Mouse (Mus musculus) adrenal gland, postnatal 10 days (tissue): ENCODE measurements around the gene Map7d1. TPM values are rescaled to one million over a fixed set of nuclear protein-coding genes. Genes with fewer than 3 reads are reported as not detected.

Experiments
- DNase-seq: peaks from one replicate; pipeline ENCODE4 v3.0.0; 2021; ENCODE audit warnings: mixed read lengths
- total RNA-seq, 2 experiments: library from RNA; stranded (reverse); gene quantifications; 2 replicates each; pipeline ENCODE4 v1.2.3; 2021

Map7d1 gene
- total RNA-seq, 2 experiments from 2014 or later: 60.4 to 72.7 TPM

DNA sequence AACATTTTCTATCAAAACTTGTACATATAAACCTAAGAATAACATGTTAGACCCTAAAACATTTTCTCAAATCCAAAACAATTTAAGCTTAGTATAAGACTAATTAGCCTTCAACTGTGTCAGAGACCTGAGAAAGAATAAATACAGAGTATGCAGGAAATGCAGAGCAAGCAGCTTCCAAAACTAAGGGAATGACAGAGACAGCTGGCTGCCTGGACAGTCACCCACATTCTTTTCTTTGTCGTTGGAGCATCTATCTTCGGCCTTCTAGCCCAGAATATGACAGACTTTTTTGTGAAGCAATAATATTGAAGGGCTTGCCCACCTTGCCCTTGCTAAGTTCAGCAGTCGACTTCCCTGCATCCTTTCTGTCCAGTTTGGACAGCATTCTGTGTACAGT lies 13.1 kb upstream of the Map7d1 start:
- DNase-seq: no peak

- peak; percentile 100 for DNase-seq
Measured at GRCm38 (mm10) chr4:126262119-126262807, 6.1 kb upstream of the Map7d1 start, which contains the start of gene Trappc3. TSS of gene Trappc3 (plus strand) at chr4:126262325.

DNA sequence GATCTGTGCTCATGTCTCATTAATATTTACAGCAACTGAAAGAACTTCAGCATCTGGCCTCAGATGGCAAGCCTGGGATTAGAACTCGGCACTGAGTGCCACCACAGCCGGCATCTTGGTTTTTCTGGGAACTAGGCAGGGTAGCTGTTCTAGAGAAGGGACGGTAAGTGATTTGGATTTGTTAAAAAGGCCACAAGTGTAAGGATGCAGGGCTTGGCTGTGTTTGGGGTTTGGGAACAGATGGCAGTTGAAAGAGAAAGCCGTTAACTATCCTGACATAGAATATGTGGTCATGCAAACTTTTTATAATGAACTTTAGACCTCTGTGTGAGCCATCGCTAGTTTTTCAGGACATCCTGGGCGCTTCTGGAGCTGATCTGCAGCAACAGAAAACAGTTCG lies 5.5 kb upstream of the Map7d1 start:
- DNase-seq: no peak

DNA sequence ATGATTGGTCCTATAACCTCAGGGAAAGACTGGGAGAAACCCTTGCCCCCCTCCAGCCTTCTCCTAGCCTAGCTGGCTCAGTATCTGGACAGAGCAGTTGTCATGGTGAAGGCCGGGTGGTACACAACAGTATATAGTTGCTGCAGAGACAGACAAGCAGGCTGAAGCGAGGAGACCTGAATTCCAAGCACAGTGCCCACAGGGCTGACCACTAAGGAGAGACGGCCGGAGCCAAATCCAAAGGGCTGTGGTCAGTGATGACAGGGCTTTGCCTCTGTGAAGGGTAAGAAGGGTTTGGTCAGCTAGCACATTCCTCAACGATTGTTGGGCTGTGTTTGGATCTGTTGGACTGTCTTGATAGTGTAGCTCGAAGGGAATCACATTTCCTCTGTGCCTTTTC lies 5.1 kb upstream of the Map7d1 start:
- DNase-seq: no peak

GRCm38 (mm10) chr4:126260520-126261201 lies 4.5 kb upstream of the Map7d1 start:
- peak; percentile 89 for DNase-seq

- peak; percentile 80 for DNase-seq
Measured at GRCm38 (mm10) chr4:126259523-126260160, 3.5 kb upstream of the Map7d1 start.

- DNase-seq: peak; percentile 40
Measured at GRCm38 (mm10) chr4:126259063-126259462, 2.9 kb upstream of the Map7d1 start.

- DNase-seq: peak; percentile 65
Measured at GRCm38 (mm10) chr4:126256967-126257881, 1.1 kb upstream of the Map7d1 start.

- DNase-seq: peak; percentile 50
Measured at GRCm38 (mm10) chr4:126255113-126256001, 786 bp downstream of the Map7d1 start.

GRCm38 (mm10) chr4:126254315-126255112 lies 1.6 kb downstream of the Map7d1 start:
- peak; percentile 53 for DNase-seq

DNA sequence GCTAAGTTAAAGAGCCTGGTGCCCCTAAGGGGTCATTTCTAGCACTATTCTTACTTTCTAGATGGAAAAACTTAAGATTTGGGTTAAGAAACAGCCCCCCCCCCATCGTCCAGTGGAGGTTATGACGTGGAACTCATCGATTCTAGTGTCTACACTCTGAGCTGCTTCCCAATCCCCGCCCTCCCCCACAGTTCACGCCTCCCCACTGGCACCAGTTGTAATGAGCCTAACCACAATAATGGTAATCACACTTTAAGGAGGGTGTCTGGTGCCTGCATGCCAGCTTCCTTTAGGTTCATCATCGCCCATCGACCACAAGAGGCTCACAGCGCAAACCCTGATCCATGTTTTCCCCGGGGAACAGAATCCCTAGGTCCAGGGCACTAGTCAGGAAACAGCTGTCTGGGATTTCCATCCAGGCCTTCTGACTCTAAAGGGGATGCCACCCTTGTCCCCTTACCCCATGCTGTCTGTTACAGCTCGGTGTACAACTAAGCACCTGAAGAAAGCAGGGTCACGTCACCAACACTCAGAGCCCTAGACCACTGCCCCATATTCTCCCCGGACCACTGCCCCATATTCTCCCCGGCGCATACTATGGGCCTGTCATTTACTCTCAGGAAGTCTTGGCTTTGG lies 2.4 kb downstream of the Map7d1 start:
- DNase-seq: no peak

DNA sequence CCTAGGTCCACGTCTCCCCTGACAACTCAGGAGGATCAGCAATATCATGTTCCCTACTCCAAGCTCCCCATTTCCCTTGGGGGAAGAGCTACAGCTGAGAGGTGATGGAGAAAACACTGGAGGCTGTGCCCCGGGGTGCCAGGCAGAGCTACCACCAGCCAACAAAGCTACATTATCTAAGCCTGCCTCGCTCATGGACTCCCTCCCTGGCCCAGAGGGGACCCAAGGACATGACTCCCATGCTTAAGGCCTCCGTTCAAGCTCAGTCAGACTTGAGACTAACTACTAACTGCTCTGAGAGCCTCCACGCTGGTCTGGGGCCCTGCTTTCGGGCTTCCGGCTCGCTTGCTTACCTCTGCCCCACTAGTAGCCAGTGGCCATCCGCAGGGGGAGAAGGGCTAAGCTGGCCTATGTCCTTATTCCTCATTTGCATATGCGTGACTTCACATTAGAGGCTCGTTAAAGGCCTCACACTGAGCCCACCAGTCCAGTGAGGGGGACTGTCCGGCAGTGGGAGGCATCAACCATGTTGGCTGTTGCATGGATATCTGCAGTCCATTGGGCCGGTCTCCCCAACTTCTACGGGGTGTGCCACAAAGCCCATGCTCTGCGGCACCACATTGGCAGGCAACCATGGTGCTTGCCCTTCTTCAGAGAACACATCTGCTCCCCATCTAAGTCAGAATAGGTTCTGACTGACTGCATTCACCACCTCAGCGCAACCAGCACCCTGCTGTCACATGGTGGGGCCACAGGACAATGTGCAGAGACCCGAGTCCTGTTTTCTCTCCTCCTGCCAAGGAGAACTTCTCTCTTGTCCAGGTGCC lies 3.5 kb downstream of the Map7d1 start:
- no peak for DNase-seq

DNA sequence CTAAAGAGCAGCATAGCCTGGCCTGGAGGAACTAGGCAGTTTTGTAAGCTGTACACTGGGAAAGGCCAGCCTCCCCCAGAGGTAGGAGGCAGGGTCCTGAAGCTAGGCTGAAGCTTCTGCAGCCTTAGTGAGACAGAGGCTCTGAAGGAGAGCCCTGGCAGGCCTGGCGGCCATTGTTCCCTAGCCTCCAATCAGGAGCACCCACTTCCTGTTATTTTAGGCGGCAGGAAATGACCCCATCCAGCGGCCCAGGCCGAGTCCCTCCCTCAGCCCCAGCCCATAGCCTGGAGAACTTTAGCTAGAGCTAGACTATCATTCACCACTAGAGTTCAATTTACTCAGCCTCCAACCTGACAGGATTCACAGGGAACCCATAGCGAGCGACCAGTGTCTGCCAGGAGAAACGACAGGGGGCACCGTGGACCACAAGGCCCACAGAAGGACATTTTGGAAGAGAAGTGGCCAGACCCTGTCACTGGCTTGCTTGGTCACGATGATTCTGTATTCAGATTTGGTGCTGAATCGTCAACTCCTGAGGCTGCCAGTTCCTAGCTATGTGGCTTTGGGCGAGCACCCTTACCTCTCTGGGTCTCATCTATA lies 4.4 kb downstream of the Map7d1 start:
- peak; percentile 51 for DNase-seq

DNA sequence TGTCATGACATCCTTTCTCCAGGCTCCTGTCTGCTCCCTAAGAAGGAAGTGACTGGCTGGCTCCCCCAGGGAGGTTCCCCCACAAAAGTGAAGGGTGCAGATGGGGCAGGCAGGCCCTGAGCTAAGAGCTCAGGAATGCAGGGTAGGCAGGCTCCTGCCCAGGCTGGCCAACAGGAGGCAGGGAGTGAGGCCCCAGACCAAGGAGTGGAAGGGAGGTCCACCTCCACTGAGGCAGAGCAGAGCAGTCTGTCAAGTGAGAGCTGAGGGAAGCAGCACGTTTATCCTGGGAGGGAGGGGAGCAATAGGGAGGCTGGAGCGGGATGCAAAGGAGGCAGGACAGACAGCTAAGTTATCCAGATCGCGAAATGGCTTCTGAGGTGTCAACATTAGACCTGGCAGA lies 5.5 kb downstream of the Map7d1 start:
- DNase-seq: no peak

DNA sequence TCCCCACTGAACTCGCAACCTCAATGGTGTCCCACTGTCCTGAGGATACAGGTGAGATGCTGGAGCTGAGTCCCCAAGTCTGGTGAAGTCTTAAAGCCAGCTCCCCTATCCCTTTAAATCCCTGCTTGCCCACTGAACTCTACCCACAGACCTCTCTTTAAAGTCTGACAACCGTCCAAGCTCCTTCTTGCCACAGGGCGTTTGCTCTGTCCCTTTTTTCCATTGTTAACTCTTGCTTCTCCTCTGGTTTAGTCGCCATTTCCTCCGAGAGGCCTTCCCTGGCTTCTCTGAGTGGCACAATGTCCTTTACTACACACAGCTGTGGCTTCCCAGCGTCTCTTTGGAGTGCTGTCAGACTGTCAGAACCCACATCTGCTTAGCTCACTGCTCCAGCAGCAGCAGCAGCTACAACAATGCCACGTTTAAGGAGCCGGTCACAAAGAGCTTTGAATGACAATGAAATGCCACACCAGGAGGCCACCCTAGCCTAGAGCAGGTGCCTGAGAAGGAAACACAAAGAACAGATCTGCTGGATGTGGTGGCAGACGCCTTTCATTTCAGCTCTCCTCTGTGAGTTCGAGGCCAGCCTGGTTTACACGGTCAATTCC lies 7.8 kb downstream of the Map7d1 start:
- no peak for DNase-seq

- no peak for DNase-seq
Measured at GRCm38 (mm10) chr4:126246202-126246889, 9.8 kb downstream of the Map7d1 start.

GRCm38 (mm10) chr4:126242510-126242909 lies 13.6 kb downstream of the Map7d1 start:
- no peak for DNase-seq
